Mouse (Mus musculus): ENCODE results near the gene Kcnk13. TPM values are rescaled to one million over a fixed set of nuclear protein-coding genes. Genes with fewer than 3 reads are reported as not detected.

The Kcnk13 gene
- 0.25 TPM in 1 of 2 replicates, not detected in the other for total RNA-seq (2017)

DNA sequence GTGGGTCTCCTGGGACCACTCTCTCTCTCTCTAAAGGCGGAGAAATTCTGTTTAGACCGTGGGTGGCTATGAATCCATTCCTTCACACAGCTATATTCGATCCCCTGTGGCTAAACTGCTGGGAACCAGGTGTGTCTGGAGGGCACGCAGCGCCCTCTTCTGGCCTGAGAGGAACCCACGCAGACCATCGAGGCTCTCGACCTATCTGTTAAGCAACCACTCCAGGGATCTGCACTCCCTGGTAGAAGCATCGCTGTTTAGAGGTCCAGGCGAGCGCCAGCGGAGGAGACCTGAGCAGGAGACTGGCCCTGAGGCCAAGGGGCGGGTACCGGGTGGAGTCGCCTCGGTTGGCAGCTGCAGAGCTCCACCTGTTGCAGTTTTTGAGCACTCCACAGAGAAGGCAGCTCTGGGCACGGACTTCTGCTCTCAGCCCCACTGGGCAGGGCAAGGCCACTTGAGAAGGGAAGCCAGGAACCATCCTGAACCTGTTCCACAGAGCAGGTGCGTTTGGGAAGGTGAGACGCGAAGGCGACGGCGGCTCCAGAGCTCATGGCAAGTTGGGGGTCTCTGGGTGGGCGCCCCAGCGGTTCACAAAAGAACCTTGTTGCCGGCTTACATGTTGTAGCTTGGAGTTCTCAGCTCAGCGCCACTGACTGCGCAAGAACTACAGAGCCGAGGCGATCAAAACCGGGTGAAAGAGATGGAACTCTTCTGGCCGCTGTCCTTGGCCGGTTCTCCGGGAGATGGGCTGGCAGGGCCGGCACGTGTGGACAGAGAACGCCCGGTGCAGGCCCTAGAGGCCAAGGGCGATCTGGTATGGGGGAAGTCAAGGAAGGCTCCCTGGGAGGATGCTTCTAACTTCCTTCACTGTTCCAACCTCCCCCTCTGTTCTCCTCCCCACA lies at the start of gene Kcnk13:
Gene Kcnk13 (plus strand): TSS at position 199 of the 902 bp plus-strand sequence.
- ATAC-seq (replicated peaks in 1 of 2; ENCODE audit: insufficient read depth in 1 of 2, low FRiP score in 2 of 2, low TSS enrichment in 1 of 2, low read depth in 1 of 2, poor library complexity in 2 of 2, severe bottlenecking in 2 of 2): peak; percentile 63 to 78

DNA sequence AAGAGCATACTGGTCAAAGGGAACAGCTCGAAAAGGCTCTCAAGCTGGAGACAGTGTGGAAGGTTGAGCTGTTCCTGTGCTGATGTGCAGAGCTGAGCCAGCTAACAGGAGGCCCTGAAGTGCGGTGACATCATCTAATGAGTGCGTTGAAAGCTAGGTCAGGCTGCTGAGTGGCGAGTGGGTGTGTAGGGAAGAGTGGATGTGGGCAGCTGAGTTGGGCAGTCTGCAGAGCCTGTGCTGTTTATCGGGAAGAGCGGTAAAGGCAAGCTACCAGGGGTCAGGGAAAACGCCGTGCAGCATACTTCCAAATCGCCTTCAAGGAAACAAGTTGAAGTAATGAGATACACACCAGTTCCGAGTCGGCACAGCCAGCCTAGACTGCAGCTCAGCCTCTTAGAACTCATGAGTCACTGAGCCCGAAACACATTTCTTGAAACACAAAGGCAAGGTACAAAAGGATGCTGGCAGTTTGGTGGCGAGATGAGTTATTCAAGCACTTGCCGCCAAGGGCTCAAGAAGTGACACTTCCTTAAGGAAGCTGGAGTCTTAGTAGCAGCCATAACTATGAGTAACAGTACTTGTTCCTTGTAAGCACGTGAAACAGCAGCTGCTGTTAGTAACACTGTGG lies 46.4 kb upstream of the Kcnk13 start:
- ATAC-seq (replicated peaks in 1 of 2; ENCODE audit: insufficient read depth in 1 of 2, low FRiP score in 2 of 2, low TSS enrichment in 1 of 2, low read depth in 1 of 2, poor library complexity in 2 of 2, severe bottlenecking in 2 of 2): no peak

DNA sequence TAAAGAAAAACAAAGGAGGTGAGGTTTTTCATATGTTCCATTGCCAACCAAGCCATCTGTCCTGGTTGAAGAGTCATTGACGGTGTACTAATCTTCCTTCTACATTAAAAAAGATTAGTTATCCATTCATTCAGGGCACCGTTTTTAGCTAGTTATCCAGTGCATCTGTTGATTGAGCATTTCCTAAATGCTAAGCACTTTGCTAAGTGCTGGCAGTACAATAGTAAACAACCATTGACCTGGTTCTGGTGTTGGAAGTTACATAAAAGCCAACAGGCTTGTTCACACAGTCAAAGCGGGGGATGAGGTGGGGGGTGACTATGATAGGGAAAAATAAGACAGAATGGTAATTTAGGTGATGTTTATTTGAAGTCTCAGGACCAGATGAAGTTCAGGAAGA lies 44.7 kb upstream of the Kcnk13 start:
- ATAC-seq (replicated peaks in 1 of 2; ENCODE audit: insufficient read depth in 1 of 2, low FRiP score in 2 of 2, low TSS enrichment in 1 of 2, low read depth in 1 of 2, poor library complexity in 2 of 2, severe bottlenecking in 2 of 2): no peak

DNA sequence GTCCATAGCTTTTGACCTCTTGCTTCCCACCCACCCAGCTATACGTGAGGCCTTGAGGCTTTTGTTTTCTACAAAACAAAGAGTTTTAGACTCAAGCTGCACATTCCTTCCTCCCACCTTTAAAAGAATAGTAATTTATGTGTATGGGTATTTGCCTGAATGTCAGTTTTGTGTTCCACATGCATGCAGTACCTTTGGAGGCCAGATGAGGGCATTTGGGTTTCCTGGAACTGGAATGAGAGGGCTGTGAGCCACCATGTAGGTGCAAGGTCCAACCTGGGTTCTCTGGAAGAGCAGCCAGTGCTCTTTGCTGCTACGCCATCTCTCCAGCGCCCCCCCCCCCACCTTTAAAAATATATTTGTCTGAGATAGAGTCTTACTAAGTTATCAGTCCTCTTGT lies 43.3 kb upstream of the Kcnk13 start:
- ATAC-seq (replicated peaks in 1 of 2; ENCODE audit: insufficient read depth in 1 of 2, low FRiP score in 2 of 2, low TSS enrichment in 1 of 2, low read depth in 1 of 2, poor library complexity in 2 of 2, severe bottlenecking in 2 of 2): no peak; a peak in 1 of 4 replicates

DNA sequence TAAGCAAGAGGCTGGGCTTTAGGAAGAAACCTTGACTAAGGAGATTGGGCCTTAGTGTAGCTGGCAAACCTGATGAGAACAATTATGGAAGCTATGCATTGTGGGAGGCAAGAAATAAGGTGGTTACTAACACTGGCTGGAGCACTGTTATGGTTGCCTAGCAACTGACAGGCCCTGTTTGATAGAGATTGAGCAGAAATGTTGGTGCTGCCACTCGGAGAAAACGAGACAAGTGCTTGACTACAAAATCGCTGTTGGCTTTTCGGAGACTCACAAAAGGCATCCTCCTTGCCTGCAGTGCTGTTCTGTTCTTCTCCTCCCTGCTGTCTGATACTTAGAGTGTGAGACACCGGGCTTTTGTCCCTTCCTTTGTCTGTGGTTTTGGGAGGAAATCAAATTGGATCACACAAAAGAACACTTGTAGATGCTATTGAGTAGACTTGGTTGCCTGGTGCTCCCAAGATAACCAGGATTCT lies 41.1 kb upstream of the Kcnk13 start:
- no peak for ATAC-seq (replicated peaks in 1 of 2; ENCODE audit: insufficient read depth in 1 of 2, low FRiP score in 2 of 2, low TSS enrichment in 1 of 2, low read depth in 1 of 2, poor library complexity in 2 of 2, severe bottlenecking in 2 of 2)

DNA sequence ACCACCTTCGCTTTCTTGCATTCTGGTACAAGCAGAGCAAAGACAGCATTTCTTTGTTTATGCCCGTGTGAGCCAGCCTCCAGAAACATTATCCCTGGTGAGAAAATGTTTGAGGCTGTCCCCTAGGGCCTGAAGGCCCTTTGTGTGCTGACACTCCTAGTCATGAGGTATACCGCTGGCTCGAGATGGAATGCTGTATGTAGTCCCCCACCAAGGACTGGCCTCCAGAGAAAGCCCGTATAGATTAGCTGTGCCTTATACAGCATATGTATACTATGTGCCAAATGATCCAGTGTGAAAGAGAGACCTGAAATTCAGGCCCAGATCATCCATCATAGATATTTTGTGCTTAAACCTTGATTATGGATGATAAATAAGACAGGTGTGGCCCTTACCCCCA lies 40.6 kb upstream of the Kcnk13 start:
- ATAC-seq (replicated peaks in 1 of 2; ENCODE audit: insufficient read depth in 1 of 2, low FRiP score in 2 of 2, low TSS enrichment in 1 of 2, low read depth in 1 of 2, poor library complexity in 2 of 2, severe bottlenecking in 2 of 2): no peak

DNA sequence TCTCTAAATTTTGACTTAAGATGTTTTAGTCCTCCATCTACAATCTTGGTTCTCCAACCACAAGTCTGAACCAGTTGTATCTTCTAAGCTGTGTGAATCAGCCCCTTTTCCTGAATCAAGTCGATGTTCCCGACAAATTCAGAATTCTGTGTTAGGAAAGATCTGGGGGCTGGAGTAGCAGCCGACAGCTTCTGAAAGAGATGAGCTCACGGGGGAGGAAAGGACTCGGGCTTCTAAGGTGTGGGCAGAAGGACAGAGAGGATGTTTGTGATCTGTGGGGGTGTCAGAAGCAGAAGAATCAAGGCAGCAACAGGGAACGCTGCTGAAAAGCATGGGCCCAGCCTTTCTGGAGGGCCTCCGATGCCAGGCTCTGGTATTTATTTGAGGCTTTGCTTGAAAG lies 36.0 kb upstream of the Kcnk13 start:
- no peak for ATAC-seq (replicated peaks in 1 of 2; ENCODE audit: insufficient read depth in 1 of 2, low FRiP score in 2 of 2, low TSS enrichment in 1 of 2, low read depth in 1 of 2, poor library complexity in 2 of 2, severe bottlenecking in 2 of 2)

DNA sequence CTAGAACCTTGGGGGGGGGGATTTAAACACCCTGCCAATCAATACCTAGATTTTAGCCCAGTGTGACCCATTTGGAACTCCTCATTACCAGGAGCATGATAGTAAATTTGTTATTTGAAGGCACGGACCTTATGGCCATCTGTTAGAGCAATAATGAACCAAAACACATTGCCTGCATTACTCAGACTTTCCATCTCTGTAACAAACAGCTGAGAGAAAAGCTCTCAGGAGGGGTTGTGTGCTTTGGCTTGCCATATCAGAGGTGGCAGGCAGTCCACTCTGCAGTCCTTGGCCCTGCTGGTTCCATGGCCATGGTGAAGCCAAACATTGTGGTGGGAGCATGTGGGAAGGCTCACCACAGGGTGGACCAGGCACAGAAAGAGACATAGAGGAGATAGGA lies 35.1 kb upstream of the Kcnk13 start:
- ATAC-seq (replicated peaks in 1 of 2; ENCODE audit: insufficient read depth in 1 of 2, low FRiP score in 2 of 2, low TSS enrichment in 1 of 2, low read depth in 1 of 2, poor library complexity in 2 of 2, severe bottlenecking in 2 of 2): no peak

DNA sequence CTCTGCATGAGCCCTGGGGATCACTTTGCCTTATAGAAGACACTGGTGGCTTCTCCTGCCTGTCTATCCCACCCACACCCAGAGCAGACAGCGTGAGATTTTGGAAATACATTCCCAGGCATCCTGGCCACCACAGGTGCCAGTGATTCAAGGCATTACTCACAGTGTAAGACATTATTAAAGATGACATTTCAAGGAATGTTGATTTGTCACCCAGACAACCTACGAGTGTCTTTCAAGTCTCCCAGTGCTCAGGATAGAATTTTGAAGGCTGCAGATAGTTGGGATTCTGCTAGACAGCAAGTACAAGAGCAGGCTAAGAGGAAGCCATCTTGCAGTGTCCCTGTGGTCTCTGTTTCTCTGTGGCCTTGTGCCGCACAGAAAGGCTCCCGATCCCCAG lies 32.1 kb upstream of the Kcnk13 start:
- no peak for ATAC-seq (replicated peaks in 1 of 2; ENCODE audit: insufficient read depth in 1 of 2, low FRiP score in 2 of 2, low TSS enrichment in 1 of 2, low read depth in 1 of 2, poor library complexity in 2 of 2, severe bottlenecking in 2 of 2)

DNA sequence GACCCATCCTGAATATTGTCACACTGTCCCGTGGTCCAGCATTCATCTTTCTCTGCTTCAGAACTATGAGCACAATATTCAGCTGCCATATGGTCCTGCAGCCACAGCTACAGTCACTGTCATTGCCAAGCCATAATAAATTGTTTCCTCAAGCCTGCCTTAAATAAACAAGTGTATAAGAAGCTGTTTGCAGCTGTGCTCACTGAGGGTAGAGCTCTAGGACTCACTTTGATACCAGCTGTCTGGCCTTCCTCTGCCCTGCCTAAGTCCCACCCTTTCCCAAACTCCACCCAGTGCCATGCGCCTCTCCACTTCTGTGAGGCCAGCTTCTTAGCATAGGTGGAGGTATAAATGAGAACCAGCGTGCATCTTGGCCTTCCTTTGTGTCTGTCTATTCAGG lies 30.7 kb upstream of the Kcnk13 start:
- no peak for ATAC-seq (replicated peaks in 1 of 2; ENCODE audit: insufficient read depth in 1 of 2, low FRiP score in 2 of 2, low TSS enrichment in 1 of 2, low read depth in 1 of 2, poor library complexity in 2 of 2, severe bottlenecking in 2 of 2)

DNA sequence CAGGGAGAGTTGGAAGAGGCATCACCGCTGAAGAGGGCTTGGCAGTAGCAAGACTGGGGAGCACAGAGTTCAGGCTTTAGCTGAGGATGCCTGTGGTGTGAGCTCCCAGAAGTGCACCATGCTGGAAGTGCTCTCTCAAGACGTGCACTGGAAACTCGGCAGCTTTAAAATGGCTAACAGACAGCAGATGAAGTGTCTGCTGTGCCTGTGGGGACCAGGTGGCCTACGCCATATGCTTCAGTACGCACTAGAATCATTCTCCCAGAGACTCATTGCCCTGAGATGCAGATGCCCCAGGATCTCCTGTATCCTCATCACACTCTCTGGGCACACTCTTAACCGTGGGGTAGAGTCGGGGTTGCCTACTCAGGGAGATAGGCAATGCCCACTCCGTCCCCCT lies 28.9 kb upstream of the Kcnk13 start:
- no peak for ATAC-seq (replicated peaks in 1 of 2; ENCODE audit: insufficient read depth in 1 of 2, low FRiP score in 2 of 2, low TSS enrichment in 1 of 2, low read depth in 1 of 2, poor library complexity in 2 of 2, severe bottlenecking in 2 of 2)

DNA sequence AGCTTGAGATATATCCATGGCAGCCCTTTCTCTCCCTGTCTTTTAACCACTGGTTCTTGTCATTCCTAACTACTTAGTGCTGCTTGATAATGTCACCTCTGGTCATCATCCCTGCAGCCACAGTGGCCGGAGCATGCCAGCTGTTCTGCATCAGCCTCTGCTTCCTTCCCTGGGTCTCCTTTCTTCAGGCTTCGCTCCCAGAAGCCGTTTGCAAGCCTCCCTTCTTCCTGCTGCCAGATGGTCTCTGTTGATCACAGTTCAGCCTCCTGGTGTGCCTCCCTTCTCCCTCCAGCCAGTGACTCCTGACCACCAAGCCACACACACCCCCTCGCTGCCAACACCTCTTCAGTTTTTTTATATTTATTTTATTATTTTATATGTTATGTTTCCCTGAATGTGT lies 25.8 kb upstream of the Kcnk13 start:
- ATAC-seq (replicated peaks in 1 of 2; ENCODE audit: insufficient read depth in 1 of 2, low FRiP score in 2 of 2, low TSS enrichment in 1 of 2, low read depth in 1 of 2, poor library complexity in 2 of 2, severe bottlenecking in 2 of 2): no peak

DNA sequence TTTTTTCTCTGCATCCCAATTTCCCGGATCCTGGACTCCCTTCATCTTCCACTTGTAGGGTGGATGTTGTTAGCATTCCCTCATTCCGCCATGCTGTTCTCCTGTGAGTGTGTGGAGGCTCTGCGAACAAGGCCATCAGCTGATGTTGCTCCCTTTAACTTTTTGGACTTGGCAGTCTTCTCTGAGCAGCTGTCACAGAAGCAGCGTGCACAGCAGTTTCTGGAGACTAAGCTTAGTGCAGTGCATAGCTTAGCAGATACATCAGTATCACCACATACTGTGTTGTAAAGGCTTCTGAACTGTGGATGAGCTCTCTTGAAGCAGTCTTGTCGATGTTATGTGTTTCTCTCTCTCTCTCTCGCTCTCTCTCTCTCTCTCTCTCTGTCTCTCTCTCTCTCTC lies 25.1 kb upstream of the Kcnk13 start:
- no peak for ATAC-seq (replicated peaks in 1 of 2; ENCODE audit: insufficient read depth in 1 of 2, low FRiP score in 2 of 2, low TSS enrichment in 1 of 2, low read depth in 1 of 2, poor library complexity in 2 of 2, severe bottlenecking in 2 of 2)

DNA sequence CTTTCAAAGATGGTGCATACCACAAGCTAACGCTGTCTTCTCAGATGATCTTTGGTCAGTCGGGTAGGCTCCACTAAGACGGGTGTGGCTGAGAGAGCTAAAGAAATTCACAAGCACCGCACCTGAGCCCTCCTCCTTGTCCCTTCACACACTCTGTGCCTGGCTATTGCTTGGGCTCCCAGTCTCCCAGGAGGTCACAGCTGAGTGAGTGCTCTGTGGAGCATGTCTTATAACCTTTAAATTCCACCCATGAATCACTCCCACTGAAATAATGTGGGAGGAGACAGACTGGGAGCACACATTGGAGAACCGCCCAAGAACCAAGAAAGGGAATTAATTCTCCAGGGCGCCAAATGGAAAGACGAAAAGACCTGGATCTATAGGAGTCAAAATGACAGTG lies 23.6 kb upstream of the Kcnk13 start:
- ATAC-seq (replicated peaks in 1 of 2; ENCODE audit: insufficient read depth in 1 of 2, low FRiP score in 2 of 2, low TSS enrichment in 1 of 2, low read depth in 1 of 2, poor library complexity in 2 of 2, severe bottlenecking in 2 of 2): no peak

DNA sequence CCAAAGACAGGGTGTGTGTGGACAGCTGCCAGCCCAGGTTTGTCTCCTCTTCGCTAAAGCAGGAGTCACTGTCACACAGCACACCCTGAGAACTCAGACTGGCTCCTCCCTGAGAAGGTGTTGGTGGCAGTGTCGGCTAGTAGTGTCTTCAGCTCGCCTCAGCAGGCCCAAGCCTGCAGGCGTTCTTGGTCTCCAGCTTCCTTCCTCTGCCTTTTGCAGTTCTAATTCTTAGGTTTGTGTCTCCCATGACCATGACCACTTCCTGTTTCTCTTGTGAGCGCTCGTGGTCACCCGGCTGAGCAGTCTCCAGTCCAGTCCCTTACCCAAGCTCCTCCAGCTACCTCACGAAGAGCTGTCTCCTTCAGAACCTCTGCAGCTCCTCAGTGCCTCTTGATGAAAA lies 21.9 kb upstream of the Kcnk13 start:
- peak; percentile 79 to 86 for ATAC-seq (replicated peaks in 1 of 2; ENCODE audit: insufficient read depth in 1 of 2, low FRiP score in 2 of 2, low TSS enrichment in 1 of 2, low read depth in 1 of 2, poor library complexity in 2 of 2, severe bottlenecking in 2 of 2)

DNA sequence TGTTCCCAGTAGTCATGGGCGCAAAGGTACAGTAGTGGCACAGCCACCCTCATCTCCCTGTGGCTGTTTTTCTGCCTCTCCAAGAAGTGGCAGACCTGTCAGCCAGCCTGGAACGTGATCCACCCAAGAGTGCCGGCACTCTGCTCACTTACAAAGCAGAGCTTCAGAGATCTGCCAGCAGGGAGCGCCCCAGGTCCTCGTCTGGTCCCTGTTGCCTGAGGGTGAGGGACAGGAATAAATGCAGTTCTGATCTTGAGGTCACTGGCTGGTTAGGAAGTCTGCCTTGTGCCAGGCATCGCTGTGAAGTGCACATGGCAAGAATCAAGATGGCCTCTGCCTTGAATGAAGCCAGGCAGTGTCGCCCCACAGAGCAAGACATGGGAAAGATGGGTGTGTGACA lies 11.4 kb upstream of the Kcnk13 start:
- peak in 1 of 2 experiments; percentile 66; a peak in 2 of 4 replicates for ATAC-seq (replicated peaks in 1 of 2; ENCODE audit: insufficient read depth in 1 of 2, low FRiP score in 2 of 2, low TSS enrichment in 1 of 2, low read depth in 1 of 2, poor library complexity in 2 of 2, severe bottlenecking in 2 of 2)

DNA sequence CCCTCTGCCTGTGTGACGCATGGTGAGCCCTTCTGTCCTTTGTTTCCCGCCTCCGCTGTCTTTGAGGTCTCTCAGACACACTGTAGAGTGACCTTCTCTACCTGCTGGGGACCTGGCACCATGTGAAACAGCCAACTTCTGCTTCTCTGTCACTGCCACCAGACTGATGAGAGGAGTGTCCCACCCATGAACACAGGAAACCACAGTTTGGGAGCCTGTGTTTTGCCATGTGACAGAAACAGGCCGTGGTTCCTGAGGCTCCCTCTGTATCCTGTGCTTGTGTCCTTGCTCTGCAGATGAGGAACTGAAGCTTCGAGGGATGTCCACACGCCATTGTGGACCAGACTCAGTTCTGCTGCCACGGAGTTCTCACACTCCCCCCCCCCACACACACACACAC lies 7.9 kb upstream of the Kcnk13 start:
- ATAC-seq (replicated peaks in 1 of 2; ENCODE audit: insufficient read depth in 1 of 2, low FRiP score in 2 of 2, low TSS enrichment in 1 of 2, low read depth in 1 of 2, poor library complexity in 2 of 2, severe bottlenecking in 2 of 2): peak; percentile 77 to 88

Data from hematopoietic stem cell, adult 5-6 weeks (primary cell).